Mouse (Mus musculus) liver, embryonic 12.5 days (tissue): ENCODE measurements at regions not wholly inside any gene's neighbourhood (a gene's known extent, or its start where the extent isn't known, plus 50 kb on each side); places are given as distances from the start of the nearest gene placed in this dataset.
A peak's percentile ranks its signal among the peaks of the same experiment; 100 is the strongest.

Experiments
- ATAC-seq: fragments of 200-750 bp; cut with Nextera tagmentation; 2 replicates; pipeline ENCODE4 v1.8.0; 2017; ENCODE audit warnings: moderate number of reproducible peaks, mild to moderate bottlenecking, moderate library complexity
- H3K27ac ChIP-seq: fragments of 300-500 bp; sonication (generic); 2 replicates; pipeline ENCODE4 v1.5.1; 2016; ENCODE audit warnings: mild to moderate bottlenecking
- H3K27me3 ChIP-seq: fragments of 300-500 bp; sonication (generic); replicated peaks from 2 replicates; pipeline ENCODE4 v1.6.1; 2016; ENCODE audit warnings: mild to moderate bottlenecking, moderate library complexity
- H3K36me3 ChIP-seq: fragments of 300-500 bp; sonication (generic); 2 replicates; pipeline ENCODE4 v1.6.1; 2016; ENCODE audit warnings: mild to moderate bottlenecking, moderate library complexity
- H3K4me1 ChIP-seq: fragments of 300-500 bp; sonication (generic); 2 replicates; pipeline ENCODE4 v1.6.1; 2016
- H3K4me2 ChIP-seq: fragments of 300-500 bp; sonication (generic); 2 replicates; pipeline ENCODE4 v1.6.1; 2016; ENCODE audit warnings: mild to moderate bottlenecking, moderate library complexity
- H3K4me3 ChIP-seq: fragments of 300-500 bp; sonication (generic); 2 replicates; pipeline ENCODE4 v1.5.1; 2016; ENCODE audit warnings: mild to moderate bottlenecking, moderate library complexity
- H3K9ac ChIP-seq: fragments of 300-500 bp; sonication (generic); 2 replicates; pipeline ENCODE4 v1.6.1; 2016; ENCODE audit warnings: mild to moderate bottlenecking, moderate library complexity
- H3K9me3 ChIP-seq: fragments of 300-500 bp; sonication (generic); replicated peaks from 2 replicates; pipeline ENCODE4 v1.6.1; 2016; ENCODE audit warnings: mild to moderate bottlenecking, moderate library complexity
- WGBS: fragments of 180-500 bp; shearing (Covaris S2); methylation state at CpG from one replicate; pipeline ENCODE4 v1.1.7; 2016; ENCODE audit not compliant: insufficient replicate concordance; 5-methylcytosine and 5-hydroxymethylcytosine counted together

DNA sequence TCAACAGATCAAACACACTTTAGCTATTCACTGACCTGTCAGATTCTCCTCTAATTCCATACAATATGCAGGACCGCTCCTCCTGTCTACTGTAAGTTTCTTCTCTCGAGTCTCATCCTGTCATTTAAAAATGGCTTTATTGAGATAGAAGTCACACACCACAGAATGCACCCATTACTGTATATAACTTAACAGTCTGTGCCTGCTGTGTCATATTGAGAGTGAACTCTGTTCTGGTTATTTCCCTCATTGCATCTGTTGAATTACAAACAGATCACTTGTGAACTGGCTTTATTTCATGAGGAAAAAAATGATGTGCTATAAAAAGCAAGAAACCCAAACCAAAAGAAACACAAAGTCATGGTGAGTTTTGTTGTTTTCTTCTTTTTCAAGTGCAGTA lies 198.2 kb downstream of the Kcnrg start:
- 64% methylated on average over 2 of the region's 2 CpGs for WGBS
- no peaks in the 10 kb centered on the region; the same call in 1 of the 2 replicates for H3K4me1 ChIP-seq
- H3K9me3 ChIP-seq: no peaks in the 10 kb centered on the region
- H3K27me3 ChIP-seq: no peaks in the 10 kb centered on the region
- no peak overlapping the region for H3K27ac ChIP-seq
- H3K4me3 ChIP-seq: no peak overlapping the region
- no peak for ATAC-seq
- H3K4me2 ChIP-seq: no peak overlapping the region
- H3K9ac ChIP-seq: no peak overlapping the region
- no peaks in the 10 kb centered on the region for H3K36me3 ChIP-seq

DNA sequence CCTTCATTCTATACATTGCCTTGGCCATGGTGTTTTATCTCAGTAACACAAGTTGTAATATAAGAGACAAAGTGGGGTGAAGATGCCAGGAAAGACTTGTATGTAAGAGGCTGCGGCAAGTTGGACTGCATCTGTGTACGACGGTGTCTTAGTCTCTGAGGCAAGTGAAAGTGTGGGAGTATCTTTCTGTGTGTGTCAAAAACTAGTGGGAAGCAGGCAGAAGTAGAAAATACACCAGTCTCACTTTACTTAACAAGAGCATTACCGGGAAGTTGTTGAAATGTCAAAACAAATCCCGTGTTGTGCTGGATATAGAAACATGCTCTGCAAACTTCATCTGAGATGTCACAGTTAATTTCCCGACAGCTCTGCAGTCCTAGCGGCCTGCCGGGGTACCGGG lies 200.9 kb downstream of the Kcnrg start:
- Histone ChIP-seq H3K4me2 (no peak overlapping the region), H3K27me3 (no peaks in the 10 kb centered on the region), H3K9ac (no peak overlapping the region), H3K36me3 (no peaks in the 10 kb centered on the region), H3K4me3 (no peak overlapping the region), H3K27ac (no peak overlapping the region), H3K9me3 (no peaks in the 10 kb centered on the region), H3K4me1 (no peaks in the 10 kb centered on the region; the same call in 1 of the 2 replicates)
- WGBS: 63% methylated on average over 9 of the region's 9 CpGs
- ATAC-seq: no peak

DNA sequence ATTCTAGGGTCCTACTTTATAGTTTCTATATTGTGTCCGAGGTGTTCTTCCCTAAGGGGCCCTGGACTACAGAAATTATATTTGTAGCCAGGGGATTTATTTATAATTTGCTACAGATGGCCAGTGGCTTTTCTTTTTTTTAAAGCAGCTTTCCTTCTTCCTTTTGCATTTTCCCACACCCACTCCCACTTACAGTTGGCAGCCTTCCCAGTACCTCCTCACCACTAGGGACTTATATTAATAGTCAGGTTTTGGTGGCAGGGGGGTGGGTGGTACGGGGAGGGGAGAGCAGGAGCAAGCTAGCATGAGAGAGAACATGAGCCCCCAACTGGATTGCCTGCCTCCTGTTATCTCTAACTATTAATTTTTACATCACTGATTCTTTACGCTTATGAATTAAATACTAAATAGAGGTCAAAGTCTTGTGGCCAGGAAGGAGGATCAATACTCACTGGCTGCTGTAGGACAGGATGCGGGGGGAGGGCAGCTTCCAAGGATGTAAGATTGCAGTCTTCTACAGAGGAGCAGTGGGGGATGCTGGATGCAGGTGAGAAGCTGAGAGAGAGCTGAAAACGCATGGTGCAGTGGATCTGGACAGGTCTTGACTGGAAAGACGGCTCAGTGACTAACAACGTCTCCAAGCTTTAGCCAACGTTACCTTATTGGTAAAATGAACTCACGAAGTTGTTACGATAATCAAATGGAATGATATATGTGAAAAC lies 202.6 kb downstream of the Kcnrg start:
- H3K27me3 ChIP-seq: no peaks in the 10 kb centered on the region
- no peak overlapping the region for H3K4me3 ChIP-seq
- H3K27ac ChIP-seq: no peak overlapping the region
- no peaks in the 10 kb centered on the region; the same call in 1 of the 2 replicates for H3K4me1 ChIP-seq
- H3K9me3 ChIP-seq: no peaks in the 10 kb centered on the region
- no peaks in the 10 kb centered on the region for H3K36me3 ChIP-seq
- ATAC-seq: no peak
- WGBS: 66% methylated on average over 10 of the region's 10 CpGs
- no peak overlapping the region for H3K9ac ChIP-seq
- no peak overlapping the region for H3K4me2 ChIP-seq

DNA sequence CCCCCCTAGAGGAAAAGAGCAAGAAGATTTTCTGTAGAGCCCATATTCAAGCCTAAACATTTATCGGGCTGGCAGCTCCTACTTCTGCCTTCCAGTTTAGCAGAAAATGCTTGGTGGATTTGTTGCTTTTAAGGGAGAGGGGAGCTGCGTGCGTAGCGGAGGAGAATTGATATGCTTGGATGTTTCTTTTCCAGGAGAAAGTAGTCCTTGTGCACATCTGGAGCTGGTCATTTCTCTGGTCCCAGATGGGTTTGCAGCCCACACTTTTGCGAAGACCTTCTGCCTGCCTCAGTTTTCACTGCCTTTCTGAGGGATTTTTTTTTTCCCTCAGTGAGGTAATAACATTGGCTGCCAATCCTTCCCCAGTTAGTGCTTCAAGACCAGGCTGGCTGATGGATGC lies 203.6 kb downstream of the Kcnrg start:
- Histone ChIP-seq H3K9ac (no peak overlapping the region), H3K4me3 (no peak overlapping the region), H3K9me3 (no peaks in the 10 kb centered on the region)

DNA sequence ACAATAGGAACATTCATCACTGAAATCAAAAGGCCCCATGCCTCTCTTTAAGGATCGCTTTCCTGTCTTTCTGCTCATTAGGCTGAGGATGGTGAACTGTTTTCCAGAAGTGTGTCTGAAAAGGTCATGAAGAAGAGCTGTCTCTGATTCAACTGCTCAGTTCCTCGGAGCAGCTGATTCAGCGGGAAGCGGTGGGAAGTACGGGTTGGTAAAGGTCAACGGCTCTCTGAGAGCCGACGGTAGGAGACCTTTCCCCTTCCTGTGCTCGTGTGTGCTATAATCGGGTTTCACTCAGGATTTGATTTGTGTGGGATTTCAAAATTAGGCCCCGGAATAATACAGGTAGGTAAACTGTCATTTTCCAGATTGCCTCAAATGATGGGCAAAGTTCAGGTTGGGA lies 210.5 kb downstream of the Kcnrg start:
- Histone ChIP-seq H3K27me3 (no peaks in the 10 kb centered on the region), H3K9me3 (no peaks in the 10 kb centered on the region), H3K4me3 (no peak overlapping the region), H3K27ac (no peak overlapping the region), H3K4me1 (no peaks in the 10 kb centered on the region), H3K36me3 (no peaks in the 10 kb centered on the region), H3K4me2 (no peak overlapping the region), H3K9ac (no peak overlapping the region)
- 72% methylated on average over 11 of the region's 11 CpGs for WGBS
- ATAC-seq: no peak

More for the DNA sequence above, 203.6 kb downstream of the Kcnrg start:
- no peak for ATAC-seq
- H3K36me3 ChIP-seq: no peaks in the 10 kb centered on the region
- no peaks in the 10 kb centered on the region for H3K27me3 ChIP-seq
- no peak overlapping the region for H3K4me2 ChIP-seq
- 77% methylated on average over 5 of the region's 5 CpGs for WGBS
- H3K4me1 ChIP-seq: no peaks in the 10 kb centered on the region; the same call in 1 of the 2 replicates
- H3K27ac ChIP-seq: no peak overlapping the region

DNA sequence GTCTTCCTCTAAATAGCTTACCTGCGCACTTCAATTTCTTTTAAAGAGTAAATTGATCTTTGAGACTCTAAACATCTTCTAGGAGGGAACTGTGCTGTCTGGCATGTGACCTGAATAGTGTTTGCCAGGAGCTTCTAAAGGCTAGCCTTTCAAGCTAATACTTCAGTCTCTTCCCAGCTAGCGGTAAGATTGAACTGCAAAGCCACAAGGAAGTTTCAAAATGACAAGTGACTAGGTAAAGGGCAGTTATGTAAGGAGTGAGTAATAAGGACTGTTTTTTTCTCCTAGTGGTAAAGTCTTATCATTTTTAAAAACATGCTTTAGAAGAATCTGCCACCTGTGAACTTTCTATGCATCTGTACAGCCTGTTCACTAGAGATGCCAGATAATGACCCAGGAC lies 211.1 kb downstream of the Kcnrg start:
- Histone ChIP-seq H3K9me3 (no peaks in the 10 kb centered on the region), H3K4me3 (no peak overlapping the region), H3K9ac (no peak overlapping the region), H3K27ac (no peak overlapping the region), H3K4me2 (no peak overlapping the region), H3K36me3 (no peaks in the 10 kb centered on the region), H3K4me1 (no peaks in the 10 kb centered on the region), H3K27me3 (no peaks in the 10 kb centered on the region)
- ATAC-seq: no peak
- WGBS: 67% methylated on average over 2 of the region's 2 CpGs

DNA sequence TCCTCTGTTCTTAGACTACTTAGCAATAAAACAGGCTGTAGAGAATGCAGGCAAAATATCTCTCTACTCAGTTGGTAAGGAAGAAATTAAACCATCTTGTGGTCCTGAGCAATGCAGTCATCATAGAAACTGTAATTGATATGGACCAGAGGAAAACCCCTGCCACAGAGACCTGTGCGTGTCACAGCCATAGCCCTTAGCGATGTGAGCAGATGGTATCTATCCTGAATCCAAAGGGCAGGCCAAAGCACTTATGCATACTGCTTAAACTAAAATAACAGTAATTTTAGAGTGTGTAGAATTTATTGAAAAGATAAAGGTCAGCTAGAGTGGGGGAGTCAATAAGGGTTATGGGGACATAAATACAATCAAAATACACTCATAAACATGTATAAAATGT lies 212.0 kb downstream of the Kcnrg start:
- no peak overlapping the region for H3K4me3 ChIP-seq
- H3K27ac ChIP-seq: no peak overlapping the region
- H3K4me2 ChIP-seq: no peak overlapping the region
- no peaks in the 10 kb centered on the region for H3K27me3 ChIP-seq
- no peak overlapping the region for H3K9ac ChIP-seq
- H3K9me3 ChIP-seq: no peaks in the 10 kb centered on the region
- 73% methylated on average over 2 of the region's 2 CpGs for WGBS
- no peak for ATAC-seq
- H3K36me3 ChIP-seq: no peaks in the 10 kb centered on the region
- no peaks in the 10 kb centered on the region for H3K4me1 ChIP-seq

DNA sequence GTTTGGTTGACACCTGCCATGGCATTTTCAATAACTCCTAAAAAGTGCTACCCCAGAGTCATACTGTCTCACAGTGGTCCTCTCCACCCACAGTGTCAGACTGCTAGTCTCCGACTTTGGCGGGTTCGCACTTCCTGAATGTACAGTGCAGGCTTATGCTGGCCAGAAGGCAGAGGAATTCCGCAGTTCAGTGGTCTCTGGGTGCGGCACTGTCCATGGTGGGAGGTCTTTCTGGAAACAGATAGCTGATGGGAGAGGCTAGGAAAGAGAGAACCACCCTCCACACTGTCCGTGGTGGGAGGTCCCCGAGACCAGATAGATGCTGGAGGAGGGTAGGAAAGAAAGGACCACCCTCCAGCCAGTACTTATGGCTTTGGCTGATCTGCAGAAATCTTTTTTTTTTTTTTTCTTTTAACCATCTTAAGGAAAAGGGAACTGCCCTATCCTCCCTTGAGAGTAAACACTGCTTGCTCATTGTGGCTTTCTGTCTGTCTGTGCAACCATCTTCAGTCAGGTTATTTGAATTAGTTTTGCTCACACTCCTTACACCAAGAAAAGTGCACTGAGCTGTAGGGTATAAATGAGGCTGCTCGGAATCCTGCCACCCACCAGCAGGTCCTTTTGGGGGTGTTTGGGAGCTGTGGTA lies 227.2 kb downstream of the Kcnrg start:
- Histone ChIP-seq H3K9ac (no peak overlapping the region), H3K9me3 (no peaks in the 10 kb centered on the region), H3K27me3 (no peaks in the 10 kb centered on the region), H3K4me3 (no peak overlapping the region), H3K27ac (no peak overlapping the region), H3K4me2 (0 out of 2 replicates have a peak overlapping the region, but pooled peaks have one; percentile 14), H3K4me1 (peaks cover 10% of the 10 kb centered on the region; the same call in 1 of the 2 replicates), H3K36me3 (no peaks in the 10 kb centered on the region)
- 24% methylated on average over 8 of the region's 8 CpGs for WGBS
- no peak for ATAC-seq

DNA sequence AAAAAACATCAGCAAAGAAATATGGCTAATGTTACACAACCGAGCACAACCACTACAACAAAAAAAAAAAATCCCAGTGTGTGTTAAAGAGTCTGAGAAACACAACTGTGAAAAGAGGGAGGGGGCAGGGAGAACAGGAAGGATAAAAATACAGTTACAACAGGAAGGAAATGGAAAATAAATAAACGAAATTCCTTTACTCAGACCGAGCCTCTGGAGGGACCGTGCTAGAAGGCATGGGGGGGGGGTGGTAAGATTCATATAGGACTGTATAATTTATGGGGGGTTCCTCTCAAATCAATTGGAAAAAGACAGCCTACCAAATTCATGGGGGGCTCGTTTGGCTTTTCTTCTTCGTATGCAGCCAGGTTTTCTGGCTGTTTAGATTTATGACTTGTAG lies 228.5 kb downstream of the Kcnrg start:
- Histone ChIP-seq H3K27me3 (no peaks in the 10 kb centered on the region), H3K4me2 (no peak overlapping the region), H3K4me1 (peaks cover 10% of the 10 kb centered on the region; the same call in 1 of the 2 replicates), H3K36me3 (no peaks in the 10 kb centered on the region), H3K9me3 (no peaks in the 10 kb centered on the region), H3K4me3 (no peak overlapping the region), H3K9ac (no peak overlapping the region), H3K27ac (no peak overlapping the region)
- ATAC-seq: no peak
- WGBS: 30% methylated on average over 6 of the region's 6 CpGs

DNA sequence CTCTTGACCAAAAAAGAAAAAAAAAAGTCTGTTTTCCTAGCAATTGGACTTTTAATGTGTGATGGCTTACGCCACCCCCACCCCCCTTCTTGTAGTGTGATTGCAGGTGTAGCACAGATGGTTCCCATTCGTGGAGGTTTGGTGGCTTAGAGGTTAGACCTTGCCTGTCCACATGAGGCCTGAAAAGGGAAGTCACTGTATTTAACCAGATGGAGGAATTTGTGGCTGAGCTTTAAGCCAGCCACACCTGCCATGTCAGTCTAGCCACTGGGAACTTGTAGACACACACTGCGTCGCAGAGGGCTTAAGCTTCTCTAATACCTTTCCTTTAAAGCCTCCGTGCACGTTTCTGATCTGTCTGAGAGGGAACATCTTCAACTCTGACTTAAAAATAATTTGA lies 229.0 kb downstream of the Kcnrg start:
- H3K36me3 ChIP-seq: no peaks in the 10 kb centered on the region
- H3K4me1 ChIP-seq: peaks cover 10% of the 10 kb centered on the region; the same call in 1 of the 2 replicates

DNA sequence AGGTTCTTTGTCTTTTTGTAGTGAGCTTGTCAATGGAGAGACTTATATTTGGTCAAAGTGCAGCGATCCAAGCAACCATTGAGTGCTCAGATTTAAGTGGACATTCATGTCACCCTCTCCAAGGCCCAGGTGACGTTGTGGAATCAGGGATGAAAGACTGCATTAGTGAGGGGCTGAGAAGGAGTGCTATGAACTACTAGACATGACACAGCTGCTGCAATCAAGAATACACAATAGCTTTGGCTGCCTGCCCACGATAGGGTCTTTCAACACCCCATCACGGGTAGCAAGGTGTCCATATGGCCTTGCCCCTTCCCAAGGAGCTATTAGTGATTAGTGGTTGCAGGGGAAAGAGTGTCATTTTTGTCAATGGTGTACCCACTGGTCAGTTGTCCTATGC lies 229.7 kb downstream of the Kcnrg start:
- Histone ChIP-seq H3K4me1 (peaks cover 10% of the 10 kb centered on the region; the same call in 1 of the 2 replicates), H3K4me3 (no peak overlapping the region), H3K36me3 (no peaks in the 10 kb centered on the region), H3K27ac (no peak overlapping the region), H3K27me3 (no peaks in the 10 kb centered on the region), H3K4me2 (no peak overlapping the region), H3K9ac (no peak overlapping the region), H3K9me3 (no peaks in the 10 kb centered on the region)
- WGBS: 59% methylated on average over 4 of the region's 4 CpGs
- ATAC-seq: no peak

More for the DNA sequence above, 229.0 kb downstream of the Kcnrg start:
- no peak overlapping the region for H3K4me2 ChIP-seq
- 29% methylated on average over 6 of the region's 6 CpGs for WGBS
- no peaks in the 10 kb centered on the region for H3K27me3 ChIP-seq
- ATAC-seq: no peak
- H3K4me3 ChIP-seq: no peak overlapping the region
- H3K27ac ChIP-seq: no peak overlapping the region
- H3K9me3 ChIP-seq: no peaks in the 10 kb centered on the region
- no peak overlapping the region for H3K9ac ChIP-seq

DNA sequence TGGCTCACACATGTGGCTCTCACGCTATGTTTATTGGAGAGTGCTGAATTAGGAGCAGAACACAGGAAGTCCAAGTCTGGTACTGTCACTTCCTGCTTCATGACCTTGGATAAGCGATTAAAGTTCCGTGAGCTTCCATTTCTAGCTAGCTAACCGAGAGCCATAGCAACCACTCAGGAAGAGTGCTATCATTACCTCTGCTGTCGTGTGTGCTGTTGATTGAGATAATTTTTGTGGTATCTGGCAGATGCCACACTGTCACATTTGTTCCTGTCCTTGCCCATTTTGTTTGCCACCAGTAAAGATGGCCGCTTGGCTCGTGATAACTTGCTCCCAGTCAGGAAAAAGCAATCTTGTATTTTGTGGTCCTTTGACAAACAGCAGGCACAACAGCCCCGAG lies 230.6 kb downstream of the Kcnrg start:
- Histone ChIP-seq H3K4me2 (no peak overlapping the region), H3K9ac (no peak overlapping the region), H3K4me1 (peaks cover 10% of the 10 kb centered on the region; the same call in 1 of the 2 replicates), H3K4me3 (no peak overlapping the region), H3K27ac (no peak overlapping the region), H3K36me3 (no peaks in the 10 kb centered on the region), H3K27me3 (no peaks in the 10 kb centered on the region), H3K9me3 (no peaks in the 10 kb centered on the region)
- 42% methylated on average over 8 of the region's 8 CpGs for WGBS
- no peak for ATAC-seq
